Mouse (Mus musculus): ENCODE measurements around the gene Gm867. TPM values are rescaled to one million over a fixed set of nuclear protein-coding genes. Genes with fewer than 3 reads are reported as not detected.

Gene Gm867
- polyA plus RNA-seq, 1 experiment from 2014 or later = 0.20 TPM

DNA sequence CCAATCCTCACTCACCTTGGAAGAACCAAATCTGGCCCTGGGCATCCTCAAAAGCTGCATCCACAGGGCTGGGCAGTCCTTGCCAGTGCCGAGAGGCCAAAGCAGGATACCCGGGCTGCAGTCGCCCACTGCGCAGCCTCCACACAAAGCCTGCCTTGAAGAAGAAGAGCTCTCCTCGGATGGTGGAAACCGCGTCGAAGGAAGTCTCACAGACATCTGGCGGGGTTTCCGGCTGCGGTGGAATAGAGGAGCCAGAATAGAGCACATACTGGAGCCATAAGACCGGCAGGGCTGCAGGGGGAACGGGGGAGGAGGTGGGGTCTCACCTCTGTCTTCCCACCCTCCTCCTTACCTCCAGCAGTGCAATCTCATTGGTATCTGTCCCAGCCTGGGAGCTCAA, 14.1 kb downstream of the Gm867 start:
- 84% methylated on average over 13 of the region's 13 CpGs for WGBS

GRCm38 (mm10) chr10:75924324-75924723, 16.1 kb downstream of the Gm867 start:
- Histone ChIP-seq H3K4me3 (replicated peaks; ENCODE audit: low read length) (no peak overlapping the region), H3K9me3 (ENCODE audit: control insufficient read depth, low read length) (no peaks in the 10 kb centered on the region), H3K9ac (replicated peaks; ENCODE audit: low read depth, low read length) (no peak overlapping the region), H3K36me3 (ENCODE audit: control insufficient read depth, insufficient read depth) (0 out of 2 replicates have a peak, but pooled peaks cover 2% of the 10 kb centered on the region), H3K4me1 (replicated peaks; ENCODE audit: control insufficient read depth, insufficient read depth, low read length) (peaks cover 23% of the 10 kb centered on the region), H3K27me3 (replicated peaks; ENCODE audit: control insufficient read depth, insufficient read depth, low read length) (no peaks in the 10 kb centered on the region), H3K4me2 (ENCODE audit: low read length) (no peak overlapping the region), H3K27ac (ENCODE audit: low read length) (no peak overlapping the region)
- WGBS = 59% methylated on average over 2 of the region's 2 CpGs
- no peak for ATAC-seq

More for the DNA sequence above, 14.1 kb downstream of the Gm867 start:
- Histone ChIP-seq H3K9me3 (ENCODE audit: control insufficient read depth, low read length) (no peaks in the 10 kb centered on the region), H3K9ac (replicated peaks; ENCODE audit: low read depth, low read length) (no peak overlapping the region), H3K4me1 (replicated peaks; ENCODE audit: control insufficient read depth, insufficient read depth, low read length) (peaks cover 26% of the 10 kb centered on the region), H3K27ac (ENCODE audit: low read length) (no peak overlapping the region), H3K36me3 (ENCODE audit: control insufficient read depth, insufficient read depth) (0 out of 2 replicates have a peak, but pooled peaks cover 2% of the 10 kb centered on the region), H3K4me3 (replicated peaks; ENCODE audit: low read length) (no peak overlapping the region), H3K27me3 (replicated peaks; ENCODE audit: control insufficient read depth, insufficient read depth, low read length) (peaks cover 2% of the 10 kb centered on the region; the same call in 1 of the 2 replicates), H3K4me2 (ENCODE audit: low read length) (no peak overlapping the region)
- ATAC-seq = no peak

- Histone ChIP-seq H3K36me3 (ENCODE audit: control insufficient read depth, insufficient read depth) (0 out of 2 replicates have a peak, but pooled peaks cover 2% of the 10 kb centered on the region), H3K4me2 (ENCODE audit: low read length) (peak overlapping the region; percentile 85), H3K4me3 (replicated peaks; ENCODE audit: low read length) (peak overlapping the region; percentile 79), H3K27ac (ENCODE audit: low read length) (peak overlapping the region; percentile 96), H3K27me3 (replicated peaks; ENCODE audit: control insufficient read depth, insufficient read depth, low read length) (no peaks in the 10 kb centered on the region), H3K4me1 (replicated peaks; ENCODE audit: control insufficient read depth, insufficient read depth, low read length) (peaks cover 36% of the 10 kb centered on the region), H3K9me3 (ENCODE audit: control insufficient read depth, low read length) (no peaks in the 10 kb centered on the region), H3K9ac (replicated peaks; ENCODE audit: low read depth, low read length) (peak overlapping the region; percentile 89)
- ATAC-seq = peak; percentile 56
- WGBS = 4% methylated on average over 22 of the region's 22 CpGs
Observed at GRCm38 (mm10) chr10:75921726-75922560, 18.5 kb downstream of the Gm867 start.

DNA sequence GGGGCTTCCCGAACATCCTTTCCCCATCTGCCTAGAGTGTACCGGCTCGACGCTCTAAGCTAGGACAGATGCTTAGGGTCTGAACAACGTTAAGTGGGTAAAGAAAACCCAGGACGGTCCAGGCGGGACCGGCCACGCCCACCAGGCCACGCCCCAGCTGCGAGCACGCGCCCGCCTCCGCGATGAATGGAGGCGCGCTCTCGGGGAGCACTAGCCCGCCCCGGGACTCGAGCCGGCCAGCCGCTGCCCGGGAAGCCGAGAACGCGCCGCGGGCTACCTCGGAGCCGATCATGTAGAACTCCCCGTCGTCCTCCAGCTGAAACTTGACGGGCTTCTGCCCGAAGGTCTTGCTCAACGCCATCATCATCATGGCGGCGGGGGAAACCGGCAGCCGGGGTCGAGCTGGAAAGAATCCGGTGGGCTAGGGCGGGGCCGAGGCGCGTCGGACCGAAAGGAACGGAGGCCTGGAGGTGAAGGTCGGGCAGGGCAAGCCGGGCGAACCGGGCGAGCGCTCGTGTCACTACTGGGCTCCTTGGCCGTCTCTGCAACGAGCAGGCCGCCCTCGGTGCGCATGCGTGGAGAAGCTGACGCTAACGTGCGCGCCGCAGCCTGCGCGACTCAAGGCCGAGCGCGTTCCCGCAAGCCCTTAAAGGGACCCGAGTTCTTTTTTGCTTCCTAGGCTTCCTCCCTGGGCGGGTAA, 19.3 kb downstream of the Gm867 start, which contains the start of gene Smarcb1:
TSS of gene Smarcb1 (minus strand) at position 592 of the 700 bp plus-strand sequence.
- H3K4me2 ChIP-seq (ENCODE audit: low read length) = peak within 1 kb of the TSS; percentile 85
- peak within 1 kb of the TSS; percentile 79 for H3K4me3 ChIP-seq (replicated peaks; ENCODE audit: low read length)
- H3K9ac ChIP-seq (replicated peaks; ENCODE audit: low read depth, low read length) = peak within 1 kb of the TSS; percentile 89
- WGBS = under 1% methylated on average over 76 of the region's 76 CpGs
- ATAC-seq = peak; percentile 92
- peaks cover 36% of the 10 kb centered on the region for H3K4me1 ChIP-seq (replicated peaks; ENCODE audit: control insufficient read depth, insufficient read depth, low read length)
- peaks cover 2% of the 10 kb centered on the region; the same call in 1 of the 2 replicates for H3K36me3 ChIP-seq (ENCODE audit: control insufficient read depth, insufficient read depth)
- peak within 1 kb of the TSS; percentile 96 for H3K27ac ChIP-seq (ENCODE audit: low read length)
- no peaks in the 10 kb centered on the region for H3K9me3 ChIP-seq (ENCODE audit: control insufficient read depth, low read length)
- H3K27me3 ChIP-seq (replicated peaks; ENCODE audit: control insufficient read depth, insufficient read depth, low read length) = no peaks in the 10 kb centered on the region

DNA sequence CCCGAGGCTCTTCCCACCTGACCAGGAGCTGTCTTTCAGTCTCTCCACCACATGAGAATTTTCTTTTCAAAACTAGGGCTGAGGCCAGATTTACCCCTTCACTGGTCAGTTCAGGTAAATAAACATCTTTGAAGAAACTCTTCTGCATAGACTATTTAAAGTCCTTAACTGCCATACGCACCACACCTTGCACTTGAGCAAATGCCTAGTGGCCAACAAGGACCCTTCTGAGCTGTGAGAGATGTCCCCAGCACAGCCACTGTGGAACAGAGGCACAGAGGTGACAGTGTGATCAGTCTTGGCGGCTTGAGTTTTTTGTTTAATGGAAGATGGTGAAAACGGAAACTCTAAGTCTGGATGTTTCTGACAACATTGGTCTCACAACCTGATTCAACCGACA, 21.4 kb downstream of the Gm867 start:
- no peaks in the 10 kb centered on the region for H3K9me3 ChIP-seq (ENCODE audit: control insufficient read depth, low read length)
- peaks cover 36% of the 10 kb centered on the region for H3K4me1 ChIP-seq (replicated peaks; ENCODE audit: control insufficient read depth, insufficient read depth, low read length)
- ATAC-seq = no peak
- no peak overlapping the region for H3K4me2 ChIP-seq (ENCODE audit: low read length)
- H3K27me3 ChIP-seq (replicated peaks; ENCODE audit: control insufficient read depth, insufficient read depth, low read length) = no peaks in the 10 kb centered on the region
- peaks cover 2% of the 10 kb centered on the region; the same call in 1 of the 2 replicates for H3K36me3 ChIP-seq (ENCODE audit: control insufficient read depth, insufficient read depth)
- H3K9ac ChIP-seq (replicated peaks; ENCODE audit: low read depth, low read length) = no peak overlapping the region
- WGBS = 81% methylated on average over 5 of the region's 5 CpGs
- no peak overlapping the region for H3K27ac ChIP-seq (ENCODE audit: low read length)
- no peak overlapping the region for H3K4me3 ChIP-seq (replicated peaks; ENCODE audit: low read length)

DNA sequence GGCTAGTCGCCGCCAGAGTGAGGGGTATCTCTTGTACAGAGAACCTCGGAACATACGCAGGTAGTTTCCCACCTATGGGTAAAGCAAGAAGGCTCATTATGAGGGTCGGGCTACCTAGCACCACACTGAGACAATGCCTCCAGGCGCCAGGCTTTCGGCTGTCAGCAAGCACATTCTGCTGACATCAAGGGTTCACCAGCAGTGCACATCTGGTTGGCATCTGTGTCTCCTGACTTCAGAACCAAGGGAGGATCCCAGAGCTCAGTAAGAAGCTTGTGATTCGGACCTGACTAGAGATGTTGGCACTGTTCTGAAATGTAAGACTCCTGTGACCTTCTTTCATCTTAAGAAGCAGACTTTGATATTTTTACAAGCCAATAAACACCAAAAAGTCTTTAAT, 23.6 kb downstream of the Gm867 start:
- Histone ChIP-seq H3K4me3 (replicated peaks; ENCODE audit: low read length) (no peak overlapping the region), H3K27ac (ENCODE audit: low read length) (no peak overlapping the region), H3K9me3 (ENCODE audit: control insufficient read depth, low read length) (no peaks in the 10 kb centered on the region), H3K27me3 (replicated peaks; ENCODE audit: control insufficient read depth, insufficient read depth, low read length) (no peaks in the 10 kb centered on the region), H3K36me3 (ENCODE audit: control insufficient read depth, insufficient read depth) (peaks cover 2% of the 10 kb centered on the region), H3K4me2 (ENCODE audit: low read length) (no peak overlapping the region), H3K4me1 (replicated peaks; ENCODE audit: control insufficient read depth, insufficient read depth, low read length) (peaks cover 25% of the 10 kb centered on the region), H3K9ac (replicated peaks; ENCODE audit: low read depth, low read length) (no peak overlapping the region)
- ATAC-seq = no peak
- 85% methylated on average over 8 of the region's 8 CpGs for WGBS

DNA sequence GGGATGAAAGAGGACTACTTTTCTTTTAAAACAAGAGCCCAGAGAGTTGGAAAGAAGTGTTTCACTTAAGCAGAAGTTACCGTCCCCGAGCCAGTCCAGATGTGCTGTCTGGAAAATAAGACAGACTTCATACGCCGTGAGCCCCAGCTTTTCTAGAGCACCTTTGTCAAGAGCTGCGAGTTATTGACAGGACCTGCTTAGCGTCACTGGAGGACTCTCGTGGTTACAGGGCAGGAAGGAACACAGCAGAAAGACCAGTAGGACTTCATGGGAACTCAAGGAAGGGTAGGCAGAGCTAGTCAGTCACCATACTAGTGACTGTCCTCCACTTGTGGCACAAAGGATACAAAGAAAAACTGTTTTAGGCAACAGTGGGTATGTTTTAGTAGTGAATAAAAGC, 24.9 kb downstream of the Gm867 start:
- peaks cover 24% of the 10 kb centered on the region for H3K4me1 ChIP-seq (replicated peaks; ENCODE audit: control insufficient read depth, insufficient read depth, low read length)
- no peak overlapping the region for H3K9ac ChIP-seq (replicated peaks; ENCODE audit: low read depth, low read length)
- ATAC-seq = no peak
- H3K27ac ChIP-seq (ENCODE audit: low read length) = no peak overlapping the region
- no peaks in the 10 kb centered on the region for H3K27me3 ChIP-seq (replicated peaks; ENCODE audit: control insufficient read depth, insufficient read depth, low read length)
- no peaks in the 10 kb centered on the region for H3K9me3 ChIP-seq (ENCODE audit: control insufficient read depth, low read length)
- peaks cover 10% of the 10 kb centered on the region for H3K36me3 ChIP-seq (ENCODE audit: control insufficient read depth, insufficient read depth)
- 88% methylated on average over 7 of the region's 7 CpGs for WGBS
- H3K4me2 ChIP-seq (ENCODE audit: low read length) = no peak overlapping the region
- H3K4me3 ChIP-seq (replicated peaks; ENCODE audit: low read length) = no peak overlapping the region

- no peak for ATAC-seq
- H3K9ac ChIP-seq (replicated peaks; ENCODE audit: low read depth, low read length) = no peak overlapping the region
- 85% methylated on average over 6 of the region's 6 CpGs for WGBS
- H3K4me2 ChIP-seq (ENCODE audit: low read length) = no peak overlapping the region
- no peak overlapping the region for H3K27ac ChIP-seq (ENCODE audit: low read length)
- H3K4me1 ChIP-seq (replicated peaks; ENCODE audit: control insufficient read depth, insufficient read depth, low read length) = peaks cover 3% of the 10 kb centered on the region; the same call in 1 of the 2 replicates
- H3K27me3 ChIP-seq (replicated peaks; ENCODE audit: control insufficient read depth, insufficient read depth, low read length) = no peaks in the 10 kb centered on the region
- no peak overlapping the region for H3K4me3 ChIP-seq (replicated peaks; ENCODE audit: low read length)
- H3K9me3 ChIP-seq (ENCODE audit: control insufficient read depth, low read length) = no peaks in the 10 kb centered on the region
- H3K36me3 ChIP-seq (ENCODE audit: control insufficient read depth, insufficient read depth) = peaks cover 26% of the 10 kb centered on the region
Observed at GRCm38 (mm10) chr10:75913013-75913589, 27.4 kb downstream of the Gm867 start.

GRCm38 (mm10) chr10:75910698-75911097, 29.8 kb downstream of the Gm867 start:
- Histone ChIP-seq H3K36me3 (ENCODE audit: control insufficient read depth, insufficient read depth) (peaks cover 39% of the 10 kb centered on the region), H3K27me3 (replicated peaks; ENCODE audit: control insufficient read depth, insufficient read depth, low read length) (no peaks in the 10 kb centered on the region), H3K4me2 (ENCODE audit: low read length) (no peak overlapping the region), H3K27ac (ENCODE audit: low read length) (no peak overlapping the region), H3K9me3 (ENCODE audit: control insufficient read depth, low read length) (no peaks in the 10 kb centered on the region), H3K4me3 (replicated peaks; ENCODE audit: low read length) (no peak overlapping the region), H3K9ac (replicated peaks; ENCODE audit: low read depth, low read length) (no peak overlapping the region), H3K4me1 (replicated peaks; ENCODE audit: control insufficient read depth, insufficient read depth, low read length) (no peaks in the 10 kb centered on the region)
- 81% methylated on average over 2 of the region's 2 CpGs for WGBS
- no peak for ATAC-seq

Measured in forebrain, embryonic 16.5 days (tissue).